Mouse (Mus musculus): Measurements from ENCODE around the gene Prdm15.
A peak's percentile ranks its signal among the peaks of the same experiment; 100 is the strongest.

Gene Prdm15

GRCm38 (mm10) chr16:97817414-97817813, 34.2 kb downstream of the Prdm15 start:
- DNase-seq = no peak

- DNase-seq = no peak
These were observed 36.4 kb downstream of the Prdm15 start for GRCm38 (mm10) chr16:97815269-97815668.

- no peak for DNase-seq
These were observed 37.6 kb downstream of the Prdm15 start for GRCm38 (mm10) chr16:97814060-97814459.

- no peak for DNase-seq
These were observed 42.8 kb downstream of the Prdm15 start for GRCm38 (mm10) chr16:97808881-97809280.

GRCm38 (mm10) chr16:97805646-97806045, 46.0 kb downstream of the Prdm15 start:
- no peak for DNase-seq

GRCm38 (mm10) chr16:97804680-97805547, 46.7 kb downstream of the Prdm15 start:
- DNase-seq = peak; percentile 8 to 17

- no peak for DNase-seq
These were observed 53.4 kb downstream of the Prdm15 start for GRCm38 (mm10) chr16:97797950-97798869.

- no peak for DNase-seq
These were observed 54.4 kb downstream of the Prdm15 start for GRCm38 (mm10) chr16:97797212-97797611.

- no peak for DNase-seq
These were observed 57.4 kb downstream of the Prdm15 start for GRCm38 (mm10) chr16:97794256-97794655.

- no peak for DNase-seq
These were observed 68.6 kb downstream of the Prdm15 start for GRCm38 (mm10) chr16:97783057-97783456.

- peak; percentile 18 to 29 for DNase-seq
These were observed 73.2 kb downstream of the Prdm15 start for GRCm38 (mm10) chr16:97778353-97779025.

- no peak for DNase-seq
These were observed 85.1 kb downstream of the Prdm15 start for GRCm38 (mm10) chr16:97766501-97766900.

- DNase-seq = no peak
These were observed 87.0 kb downstream of the Prdm15 start for GRCm38 (mm10) chr16:97764626-97765025.

- no peak for DNase-seq
These were observed 87.7 kb downstream of the Prdm15 start for GRCm38 (mm10) chr16:97763990-97764340.

GRCm38 (mm10) chr16:97763061-97763989, 88.3 kb downstream of the Prdm15 start, which contains the start of gene Ripk4:
Gene Ripk4 (minus strand): TSS chr16:97763787.
- peak; percentile 9 to 12 for DNase-seq

- no peak for DNase-seq
These were observed 89.9 kb downstream of the Prdm15 start for GRCm38 (mm10) chr16:97761782-97762181.

GRCm38 (mm10) chr16:97759681-97760080, 92.0 kb downstream of the Prdm15 start:
- DNase-seq = no peak

GRCm38 (mm10) chr16:97758288-97758687, 93.4 kb downstream of the Prdm15 start:
- DNase-seq = no peak

- DNase-seq = no peak
These were observed 95.2 kb downstream of the Prdm15 start for GRCm38 (mm10) chr16:97756460-97756859.

GRCm38 (mm10) chr16:97752316-97752941, 99.2 kb downstream of the Prdm15 start:
- DNase-seq = no peak

GRCm38 (mm10) chr16:97751884-97752283, 99.8 kb downstream of the Prdm15 start:
- DNase-seq = peak in 1 of 2 experiments; percentile 13

All from thymus, adult 18-20 months (tissue).